Mouse (Mus musculus) right cerebral cortex, adult 2 months (tissue): ENCODE results near the gene Capn11.
A peak's percentile ranks its signal among the peaks of the same experiment; 100 is the strongest.

Experiments used
- DNase-seq, 2 experiments: peaks; one replicate each; pipeline ENCODE4 v3.0.0; 2021 to 2022; ENCODE audit warnings: low spot score in 2 of 2

Capn11 gene

DNA sequence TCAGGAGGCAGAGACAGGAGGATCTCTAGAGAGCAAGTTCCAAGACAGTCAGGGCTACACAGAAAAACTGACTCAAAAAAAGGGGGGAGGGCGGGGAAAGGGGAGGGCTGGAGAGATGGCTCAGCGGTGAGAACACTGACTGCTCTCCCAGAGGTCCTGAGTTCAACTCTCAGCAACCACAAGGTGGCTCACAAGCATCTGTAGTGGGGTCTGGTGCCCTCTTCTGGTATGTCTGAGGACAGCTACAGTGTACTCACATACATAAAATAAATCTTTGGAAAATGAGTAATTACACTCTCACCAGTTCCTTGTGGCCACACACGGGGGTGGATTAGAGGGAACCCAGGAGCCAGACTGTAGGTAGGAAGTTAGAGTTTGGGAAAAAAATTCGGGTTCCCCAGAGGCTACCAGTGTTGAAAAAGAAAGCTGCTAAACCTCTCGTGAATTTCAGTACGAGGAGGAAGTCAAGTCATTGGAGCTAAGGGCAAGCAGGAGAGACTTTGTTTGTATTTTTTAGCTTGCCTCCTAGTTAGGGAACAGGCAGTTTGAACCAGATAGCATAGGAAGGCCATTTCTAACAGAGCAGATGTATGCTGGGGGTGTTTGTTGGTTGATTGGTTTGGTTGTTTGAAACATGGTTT, 76.3 kb downstream of the Capn11 start:
- no peak for DNase-seq

DNA sequence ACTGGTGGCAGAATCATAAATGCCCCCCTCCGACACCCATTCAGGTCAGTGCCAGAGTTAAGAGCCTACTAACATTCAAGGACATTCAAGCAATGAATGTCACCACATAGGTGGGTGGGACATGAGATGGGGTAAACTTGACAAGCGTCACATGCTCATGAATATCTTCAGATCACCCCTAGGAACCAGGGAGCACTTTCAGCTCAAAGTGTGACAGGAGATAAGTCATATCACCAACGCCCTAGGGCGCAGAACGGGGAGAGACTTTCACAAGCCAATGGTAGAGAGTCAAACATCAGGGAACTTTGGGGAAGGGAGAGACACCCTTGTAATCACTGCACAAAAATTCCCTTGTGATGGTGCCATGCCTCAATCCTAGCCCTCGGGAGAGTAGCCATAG, 76.9 kb downstream of the Capn11 start:
- no peak for DNase-seq

DNA sequence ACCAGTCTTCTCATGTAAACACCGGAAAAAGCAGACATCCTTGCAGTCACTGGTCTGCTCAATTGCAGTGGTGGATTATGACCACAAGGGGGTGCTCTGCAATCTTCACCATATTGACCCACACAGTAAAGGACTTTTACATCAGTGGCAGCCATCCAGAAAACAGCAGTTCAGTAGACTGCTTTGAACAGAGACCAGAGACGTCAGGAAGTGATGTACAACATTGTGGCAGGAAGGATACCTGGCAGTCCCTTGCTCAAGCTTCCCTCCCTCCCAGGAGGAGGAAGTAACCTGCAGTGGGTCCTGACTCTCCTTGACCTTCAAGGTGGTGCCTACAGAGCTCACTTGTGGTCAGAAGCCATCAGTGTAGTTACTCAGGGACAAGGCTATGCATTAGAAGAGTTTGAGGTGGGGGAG, 77.5 kb downstream of the Capn11 start:
- peak; percentile 75 to 77 for DNase-seq

- no peak for DNase-seq
Observed at GRCm38 (mm10) chr17:45580958-45581477, 78.1 kb downstream of the Capn11 start.
